Mouse (Mus musculus): ENCODE measurements at regions not wholly inside any gene's neighbourhood (a gene's known extent, or its start where the extent isn't known, plus 50 kb on each side); places are given as distances from the start of the nearest gene placed in this dataset.
A peak's percentile ranks its signal among the peaks of the same experiment; 100 is the strongest.

DNA sequence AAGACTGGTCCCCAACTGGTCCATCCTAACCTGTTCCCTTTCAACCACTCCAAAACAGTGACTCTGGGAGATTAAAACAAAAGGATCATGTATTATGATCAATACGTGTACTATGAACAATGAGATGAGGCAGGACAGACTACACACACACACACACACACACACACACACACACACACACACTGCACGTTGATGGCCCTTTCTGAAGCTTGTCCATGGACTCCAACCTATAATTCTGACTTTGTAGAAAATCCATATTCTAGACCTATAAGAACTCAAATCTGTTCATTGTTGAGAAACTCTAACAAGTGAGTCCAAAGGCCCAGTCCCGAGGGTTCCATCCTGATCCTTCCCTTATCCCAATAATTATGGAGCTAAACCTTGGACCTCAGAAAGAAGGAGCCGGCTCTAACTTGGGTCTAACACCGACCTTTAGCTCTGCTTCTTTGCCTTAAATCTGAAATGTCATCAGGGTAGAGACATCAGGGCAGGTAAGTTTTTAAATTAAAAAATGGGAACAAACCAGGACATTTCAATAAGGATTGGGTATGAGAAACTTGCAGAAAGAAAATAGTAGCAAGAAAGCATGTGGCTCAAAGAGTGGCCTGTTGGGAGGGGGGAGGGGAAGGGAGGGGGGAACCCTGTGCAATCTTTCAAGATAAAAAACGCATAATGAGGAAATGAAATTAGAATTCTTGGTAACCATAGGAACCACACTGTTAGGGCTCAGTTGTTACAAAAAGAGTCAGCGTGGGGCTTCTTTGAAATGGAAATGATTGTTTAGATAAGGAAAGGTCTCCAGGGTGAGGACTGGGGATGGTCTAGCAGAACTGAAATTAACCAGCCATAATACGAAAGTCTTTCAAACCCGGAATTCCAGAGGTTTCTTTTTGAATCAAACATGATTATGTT, 187.9 kb downstream of the Dusp6 start:
- no peaks in the 10 kb centered on the region for H3K36me3 ChIP-seq
- H3K9ac ChIP-seq = no peak overlapping the region
- no peak for ATAC-seq (ENCODE audit: borderline replicate concordance, extremely low read depth, low FRiP score, low TSS enrichment)
- H3K4me1 ChIP-seq = no peaks in the 10 kb centered on the region
- 55% methylated on average over 9 of the region's 9 CpGs for WGBS
- no peaks in the 10 kb centered on the region for H3K27me3 ChIP-seq
- no peak overlapping the region for H3K4me3 ChIP-seq
- no peaks in the 10 kb centered on the region for H3K9me3 ChIP-seq
- H3K27ac ChIP-seq = no peak overlapping the region
- no peak overlapping the region for H3K4me2 ChIP-seq

GRCm38 (mm10) chr10:99451639-99452417, 188.8 kb downstream of the Dusp6 start:
- Histone ChIP-seq H3K27ac (no peak overlapping the region), H3K9ac (no peak overlapping the region), H3K4me3 (no peak overlapping the region), H3K36me3 (no peaks in the 10 kb centered on the region), H3K4me1 (no peaks in the 10 kb centered on the region), H3K4me2 (no peak overlapping the region), H3K9me3 (no peaks in the 10 kb centered on the region), H3K27me3 (no peaks in the 10 kb centered on the region)
- no peak for ATAC-seq (ENCODE audit: borderline replicate concordance, extremely low read depth, low FRiP score, low TSS enrichment)
- WGBS = 40% methylated on average over 10 of the region's 10 CpGs

DNA sequence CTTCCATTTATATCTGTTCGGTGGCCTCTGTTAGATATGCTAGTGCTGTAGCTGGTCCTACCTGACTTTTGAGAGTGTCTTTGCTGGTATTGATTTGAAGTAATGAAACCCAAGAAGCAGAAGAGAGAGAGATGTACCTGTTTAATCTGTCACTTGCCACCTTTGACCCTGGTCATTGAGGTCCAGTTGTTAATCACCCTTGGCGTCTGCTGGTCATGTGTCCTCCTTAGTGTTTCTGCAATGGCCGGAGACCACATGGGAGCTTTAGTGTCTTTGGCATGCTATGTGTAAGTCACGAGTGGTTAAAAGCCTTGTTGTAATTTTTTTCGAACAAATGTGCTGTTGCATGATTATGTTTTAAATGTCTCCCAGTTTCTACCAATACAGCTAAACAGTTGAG, 193.1 kb downstream of the Dusp6 start:
- H3K9ac ChIP-seq = no peak overlapping the region
- no peaks in the 10 kb centered on the region for H3K36me3 ChIP-seq
- H3K4me3 ChIP-seq = no peak overlapping the region
- no peaks in the 10 kb centered on the region for H3K27me3 ChIP-seq
- WGBS = 87% methylated on average over 5 of the region's 5 CpGs
- H3K27ac ChIP-seq = no peak overlapping the region
- peaks cover 22% of the 10 kb centered on the region; the same call in 1 of the 2 replicates for H3K4me1 ChIP-seq
- ATAC-seq (ENCODE audit: borderline replicate concordance, extremely low read depth, low FRiP score, low TSS enrichment) = no peak
- H3K4me2 ChIP-seq = no peak overlapping the region
- no peaks in the 10 kb centered on the region for H3K9me3 ChIP-seq

DNA sequence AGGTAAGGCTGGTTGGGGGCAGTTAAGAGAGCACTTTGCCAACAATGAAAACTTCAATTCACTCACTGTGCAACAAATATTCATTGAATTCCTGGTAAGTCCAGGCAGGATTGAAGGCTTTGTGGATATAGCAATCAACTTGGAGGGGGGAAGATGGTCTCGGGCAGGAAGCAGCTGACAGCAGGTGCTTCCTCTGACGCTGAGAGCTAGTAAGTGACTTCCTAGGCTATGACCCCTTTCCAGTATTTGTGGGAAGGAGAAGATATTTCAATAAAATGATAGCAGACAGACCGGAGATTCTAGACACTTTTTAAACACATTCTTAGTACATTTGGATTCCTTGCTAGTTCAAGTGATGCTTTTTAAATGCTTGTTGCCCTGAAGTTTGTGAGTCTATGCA, 195.0 kb downstream of the Dusp6 start:
- ATAC-seq (ENCODE audit: borderline replicate concordance, extremely low read depth, low FRiP score, low TSS enrichment) = no peak
- 46% methylated on average over 3 of the region's 3 CpGs for WGBS
- Histone ChIP-seq H3K4me2 (no peak overlapping the region), H3K27ac (no peak overlapping the region), H3K4me1 (peaks cover 25% of the 10 kb centered on the region; the same call in 1 of the 2 replicates), H3K27me3 (no peaks in the 10 kb centered on the region), H3K9me3 (no peaks in the 10 kb centered on the region), H3K9ac (no peak overlapping the region), H3K36me3 (no peaks in the 10 kb centered on the region), H3K4me3 (no peak overlapping the region)

GRCm38 (mm10) chr10:99459171-99459660, 196.2 kb downstream of the Dusp6 start:
- Histone ChIP-seq H3K9ac (no peak overlapping the region), H3K4me1 (peaks cover 25% of the 10 kb centered on the region; the same call in 1 of the 2 replicates), H3K9me3 (no peaks in the 10 kb centered on the region), H3K27ac (no peak overlapping the region), H3K36me3 (no peaks in the 10 kb centered on the region), H3K27me3 (no peaks in the 10 kb centered on the region), H3K4me2 (no peak overlapping the region), H3K4me3 (no peak overlapping the region)
- 74% methylated on average over 9 of the region's 9 CpGs for WGBS
- ATAC-seq (ENCODE audit: borderline replicate concordance, extremely low read depth, low FRiP score, low TSS enrichment) = no peak

DNA sequence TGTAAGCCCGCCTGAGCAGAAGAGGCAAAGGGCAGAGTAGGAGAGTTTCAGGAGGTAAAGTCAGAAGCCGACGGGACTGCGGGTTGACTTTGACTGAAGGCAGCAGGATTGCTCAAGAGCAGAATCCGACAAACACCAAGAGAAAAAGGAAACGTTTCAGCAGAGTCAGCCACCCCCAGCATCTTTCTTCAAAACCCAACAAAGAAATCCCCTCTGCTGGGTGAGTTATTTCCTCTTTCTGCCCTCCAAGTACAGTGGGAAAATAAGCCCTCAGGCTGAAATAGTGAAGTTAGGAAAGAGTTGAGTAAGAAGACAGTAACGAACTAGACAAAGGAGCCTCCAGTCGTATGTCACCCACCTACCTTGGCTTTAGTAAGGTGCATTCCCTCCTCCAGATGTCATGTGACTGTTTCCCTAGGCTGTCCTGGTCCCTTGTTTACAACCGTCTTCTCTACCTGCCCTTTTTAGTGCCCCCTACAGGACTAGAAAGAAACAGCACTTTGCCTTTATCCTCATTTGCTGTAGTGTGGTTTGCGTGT, 196.9 kb downstream of the Dusp6 start:
- no peak for ATAC-seq (ENCODE audit: borderline replicate concordance, extremely low read depth, low FRiP score, low TSS enrichment)
- no peak overlapping the region for H3K4me2 ChIP-seq

GRCm38 (mm10) chr10:99460847-99461445, 197.9 kb downstream of the Dusp6 start:
- Histone ChIP-seq H3K9ac (peak overlapping the region; percentile 36), H3K4me2 (peak overlapping the region; percentile 79), H3K4me3 (peak overlapping the region; percentile 41), H3K27ac (peak overlapping the region; percentile 72), H3K4me1 (peaks cover 25% of the 10 kb centered on the region; the same call in 1 of the 2 replicates), H3K36me3 (no peaks in the 10 kb centered on the region), H3K9me3 (no peaks in the 10 kb centered on the region), H3K27me3 (no peaks in the 10 kb centered on the region)
- peak; percentile 59; the same call in 1 of the 2 replicates for ATAC-seq (ENCODE audit: borderline replicate concordance, extremely low read depth, low FRiP score, low TSS enrichment)
- WGBS = 3% methylated on average over 17 of the region's 17 CpGs

More for the DNA sequence above, 196.9 kb downstream of the Dusp6 start:
- Histone ChIP-seq H3K9me3 (no peaks in the 10 kb centered on the region), H3K36me3 (no peaks in the 10 kb centered on the region), H3K27ac (no peak overlapping the region; the same call in 1 of the 2 replicates), H3K9ac (no peak overlapping the region), H3K4me3 (no peak overlapping the region), H3K27me3 (no peaks in the 10 kb centered on the region), H3K4me1 (peaks cover 25% of the 10 kb centered on the region; the same call in 1 of the 2 replicates)
- WGBS = 44% methylated on average over 10 of the region's 10 CpGs

DNA sequence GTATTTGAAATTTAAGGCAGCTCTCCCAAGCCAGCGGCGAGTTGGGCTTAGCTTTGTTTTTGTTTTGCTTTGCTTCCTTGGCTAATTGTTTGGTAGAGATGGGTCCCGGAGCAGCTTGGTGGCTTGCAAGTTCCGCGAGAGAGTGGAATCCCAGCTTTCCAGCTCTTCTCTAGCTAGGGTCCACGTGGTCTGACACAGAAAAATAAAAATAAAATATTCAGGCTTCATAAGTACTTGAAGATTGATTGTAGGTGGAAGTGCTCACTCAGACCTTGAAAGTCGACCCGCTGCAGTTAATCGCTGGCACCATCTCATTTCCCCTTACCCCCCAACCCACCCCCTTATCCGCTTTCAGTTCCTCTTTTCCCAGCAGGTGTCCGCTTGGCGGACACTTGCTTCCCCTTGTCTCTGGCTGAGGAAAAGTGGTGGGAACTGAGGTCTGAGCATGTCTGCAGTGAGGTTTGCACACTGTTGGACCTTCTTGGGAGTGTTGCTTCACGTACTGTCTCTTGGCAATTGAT, 198.5 kb downstream of the Dusp6 start:
- Histone ChIP-seq H3K4me1 (peaks cover 25% of the 10 kb centered on the region; the same call in 1 of the 2 replicates), H3K4me2 (peak overlapping the region; percentile 79), H3K27me3 (no peaks in the 10 kb centered on the region), H3K9me3 (no peaks in the 10 kb centered on the region), H3K36me3 (no peaks in the 10 kb centered on the region), H3K27ac (peak overlapping the region; percentile 72), H3K9ac (peak overlapping the region; percentile 36), H3K4me3 (peak overlapping the region; percentile 41)
- WGBS = 2% methylated on average over 13 of the region's 13 CpGs
- peak; percentile 53; the same call in 1 of the 2 replicates for ATAC-seq (ENCODE audit: borderline replicate concordance, extremely low read depth, low FRiP score, low TSS enrichment)

- Histone ChIP-seq H3K9me3 (no peaks in the 10 kb centered on the region), H3K27ac (no peak overlapping the region; the same call in 1 of the 2 replicates), H3K9ac (no peak overlapping the region), H3K27me3 (no peaks in the 10 kb centered on the region), H3K4me3 (no peak overlapping the region), H3K4me1 (no peaks in the 10 kb centered on the region; the same call in 1 of the 2 replicates), H3K4me2 (no peak overlapping the region), H3K36me3 (no peaks in the 10 kb centered on the region)
- no peak for ATAC-seq (ENCODE audit: borderline replicate concordance, extremely low read depth, low FRiP score, low TSS enrichment)
- WGBS = 88% methylated on average over 1 of the region's 1 CpGs
These were observed 203.7 kb downstream of the Dusp6 start for GRCm38 (mm10) chr10:99466695-99467094.

DNA sequence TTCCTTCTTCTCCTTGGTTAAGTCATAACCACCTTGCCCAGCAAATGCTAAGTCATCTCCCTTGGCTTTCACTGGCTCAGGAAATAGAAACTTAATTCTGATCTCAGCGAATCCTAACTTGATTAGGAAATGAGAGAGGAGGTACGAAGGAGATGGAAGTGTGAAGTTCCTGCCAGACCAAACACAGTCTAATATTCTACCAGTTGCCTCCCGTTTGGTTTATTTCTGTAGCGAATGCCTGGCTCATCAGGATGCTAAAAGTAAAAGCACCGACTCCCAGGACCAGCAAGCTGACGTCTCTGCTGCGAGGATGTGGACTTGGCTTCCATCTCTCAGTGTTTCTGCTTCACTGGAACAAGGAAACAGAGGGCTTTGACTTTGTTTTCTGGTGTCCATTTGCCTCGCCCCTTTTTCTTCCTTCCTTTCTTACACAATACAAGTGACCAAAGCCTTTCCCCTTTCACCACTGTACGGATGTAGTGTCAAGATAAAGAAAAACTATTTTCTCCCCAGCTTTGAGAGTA, 204.3 kb downstream of the Dusp6 start:
- Histone ChIP-seq H3K4me3 (no peak overlapping the region), H3K27ac (peak overlapping the region; percentile 60), H3K4me1 (no peaks in the 10 kb centered on the region; the same call in 1 of the 2 replicates), H3K36me3 (no peaks in the 10 kb centered on the region), H3K4me2 (no peak overlapping the region), H3K9me3 (no peaks in the 10 kb centered on the region), H3K27me3 (no peaks in the 10 kb centered on the region), H3K9ac (no peak overlapping the region)
- WGBS = 60% methylated on average over 9 of the region's 9 CpGs
- ATAC-seq (ENCODE audit: borderline replicate concordance, extremely low read depth, low FRiP score, low TSS enrichment) = no peak

DNA sequence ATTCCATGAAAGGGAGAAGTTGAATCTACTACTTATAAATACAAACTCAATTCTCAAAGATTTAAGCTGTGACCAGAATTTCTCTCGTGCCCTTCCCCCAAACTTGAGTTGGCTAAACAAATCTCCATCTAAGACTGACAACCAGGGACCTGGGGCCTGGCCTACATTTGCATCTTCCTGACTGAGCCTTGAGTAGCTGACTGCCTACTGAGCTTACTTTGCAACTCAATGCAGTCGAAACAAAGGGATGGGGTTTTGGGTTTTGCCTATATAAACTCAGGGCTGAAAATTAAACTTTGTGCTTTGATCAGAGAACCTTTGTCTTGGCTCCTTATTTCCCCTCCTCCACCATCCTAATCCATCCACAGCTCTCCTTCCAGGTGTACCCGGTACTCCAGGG, 205.9 kb downstream of the Dusp6 start:
- ATAC-seq (ENCODE audit: borderline replicate concordance, extremely low read depth, low FRiP score, low TSS enrichment) = no peak
- no peaks in the 10 kb centered on the region; the same call in 1 of the 2 replicates for H3K4me1 ChIP-seq
- H3K4me3 ChIP-seq = no peak overlapping the region
- no peaks in the 10 kb centered on the region for H3K36me3 ChIP-seq
- no peak overlapping the region for H3K27ac ChIP-seq
- no peak overlapping the region for H3K9ac ChIP-seq
- no peaks in the 10 kb centered on the region for H3K27me3 ChIP-seq
- WGBS = 42% methylated on average over 3 of the region's 3 CpGs
- H3K9me3 ChIP-seq = no peaks in the 10 kb centered on the region
- no peak overlapping the region for H3K4me2 ChIP-seq

All from lung, embryonic 15.5 days (tissue).